Mouse (Mus musculus) lung, postnatal 4 days (tissue): ENCODE measurements around the gene Dusp16.
"Not testable (repeated sequence)": the region's sequence is repeated elsewhere in the genome, so short reads cannot be mapped to it uniquely, and the experiment has no call there.

ENCODE experiments used
- DNase-seq, 2 experiments: peaks; one replicate each; pipeline ENCODE4 v3.0.0; 2021

Gene Dusp16

DNA sequence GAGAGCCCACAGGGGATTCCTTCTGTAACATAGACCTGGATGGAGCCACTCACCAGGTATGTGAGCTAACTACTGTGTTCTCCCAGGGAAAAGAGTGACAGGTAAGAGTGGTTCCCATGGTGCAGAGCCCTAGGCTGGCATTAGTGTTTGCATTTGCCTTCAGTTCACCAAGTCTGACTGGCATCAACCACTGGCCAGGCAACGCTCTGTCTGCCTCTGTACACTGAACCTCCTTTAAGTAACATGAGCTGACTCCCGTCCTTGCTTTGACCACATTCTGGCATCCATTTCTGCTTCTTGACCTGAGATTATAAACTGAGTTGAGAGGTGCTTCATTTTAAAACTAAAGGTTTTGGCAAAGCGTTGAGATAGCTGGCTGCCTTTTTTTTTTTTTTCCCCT is 96.8 kb downstream of the Dusp16 start:
- DNase-seq = no peak

DNA sequence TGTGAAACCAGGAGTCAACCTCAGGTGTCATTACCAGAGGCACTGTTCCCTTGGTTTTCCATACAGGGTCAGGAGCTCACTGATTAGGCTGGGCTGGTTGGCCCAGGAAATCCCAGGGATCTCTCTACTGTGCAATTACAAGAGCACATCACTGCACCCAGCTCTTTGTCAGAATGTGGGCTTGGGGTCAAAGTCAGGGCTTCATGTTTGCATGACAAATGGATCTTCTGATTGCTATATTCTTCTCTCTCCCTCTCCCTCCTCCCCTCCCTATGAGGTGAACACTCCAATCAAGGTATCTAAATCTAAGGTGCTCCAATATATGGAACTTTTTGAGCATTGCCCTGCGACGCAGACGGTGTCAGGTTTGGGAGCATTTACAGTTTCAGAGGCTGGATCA is 97.4 kb downstream of the Dusp16 start:
- DNase-seq = no peak

GRCm38 (mm10) chr6:134694498-134694897 is 97.9 kb downstream of the Dusp16 start:
- no peak for DNase-seq

DNA sequence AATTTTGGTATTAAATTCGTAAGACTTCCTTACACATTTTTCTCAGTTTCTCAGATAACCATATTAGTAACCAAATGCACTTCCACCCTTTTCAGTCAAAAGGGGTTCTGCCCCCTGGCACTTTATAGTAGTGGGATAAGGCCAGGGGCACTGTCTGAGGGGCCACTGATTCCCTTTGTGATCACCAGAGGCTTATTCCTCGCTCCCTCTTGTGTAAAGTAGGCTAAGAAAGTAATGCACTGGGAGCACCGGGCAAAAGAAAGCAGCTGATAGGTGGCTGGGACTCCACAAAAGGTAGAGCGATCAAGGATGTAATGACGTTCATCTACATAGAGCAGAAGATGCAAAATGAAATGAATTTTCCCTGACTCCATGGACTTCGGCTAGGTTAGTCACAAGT is 106.9 kb downstream of the Dusp16 start:
- DNase-seq = no peak

GRCm38 (mm10) chr6:134685040-134685439 is 107.4 kb downstream of the Dusp16 start:
- DNase-seq = no peak

GRCm38 (mm10) chr6:134684354-134684915 is 108.0 kb downstream of the Dusp16 start:
- no peak for DNase-seq

DNA sequence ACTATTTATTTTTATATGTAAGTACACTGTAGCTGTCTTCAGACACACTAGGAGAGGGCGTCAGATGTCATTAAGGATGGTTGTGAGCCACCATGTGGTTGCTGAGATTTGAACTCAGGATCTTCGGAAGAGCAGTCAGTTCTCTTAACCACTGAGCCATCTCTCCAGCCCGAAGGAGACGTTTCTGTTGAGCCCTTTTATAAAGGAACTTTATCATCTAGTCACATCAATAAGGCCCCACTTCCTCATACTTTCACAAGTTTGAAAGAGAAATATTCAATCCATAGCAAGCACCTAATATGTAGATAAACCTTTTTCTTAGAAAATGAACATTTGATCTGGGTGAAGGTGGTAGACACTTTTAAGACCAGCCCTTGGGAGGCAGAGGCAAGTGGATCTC is 113.1 kb downstream of the Dusp16 start:
- not testable (repeated sequence) for DNase-seq

DNA sequence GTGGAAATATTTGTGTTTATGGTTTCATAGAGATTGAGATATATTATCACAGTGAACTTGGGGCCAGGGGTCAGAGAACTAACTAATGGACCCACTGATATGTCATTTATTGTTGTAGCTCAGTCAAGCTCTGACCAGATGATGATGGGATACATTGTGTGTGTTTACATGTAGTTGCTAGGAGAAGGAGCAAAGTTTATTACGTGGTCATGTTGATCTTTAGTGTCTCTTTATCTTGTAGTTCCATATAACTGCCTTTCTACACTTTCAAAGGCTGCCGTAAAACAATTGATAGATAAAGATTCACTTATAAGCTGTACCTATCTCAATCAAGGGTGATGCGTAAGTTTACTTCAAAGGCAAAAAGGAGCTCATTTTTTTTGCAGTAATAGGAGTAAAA is 114.4 kb downstream of the Dusp16 start:
- DNase-seq = no peak

- DNase-seq = no peak
Observed at GRCm38 (mm10) chr6:134677504-134677903, 114.9 kb downstream of the Dusp16 start.

- peak; percentile 39 to 58 for DNase-seq
Observed at GRCm38 (mm10) chr6:134673712-134674111, 118.7 kb downstream of the Dusp16 start.

GRCm38 (mm10) chr6:134670881-134671411 is 121.5 kb downstream of the Dusp16 start:
- peak; percentile 57 to 72 for DNase-seq

DNA sequence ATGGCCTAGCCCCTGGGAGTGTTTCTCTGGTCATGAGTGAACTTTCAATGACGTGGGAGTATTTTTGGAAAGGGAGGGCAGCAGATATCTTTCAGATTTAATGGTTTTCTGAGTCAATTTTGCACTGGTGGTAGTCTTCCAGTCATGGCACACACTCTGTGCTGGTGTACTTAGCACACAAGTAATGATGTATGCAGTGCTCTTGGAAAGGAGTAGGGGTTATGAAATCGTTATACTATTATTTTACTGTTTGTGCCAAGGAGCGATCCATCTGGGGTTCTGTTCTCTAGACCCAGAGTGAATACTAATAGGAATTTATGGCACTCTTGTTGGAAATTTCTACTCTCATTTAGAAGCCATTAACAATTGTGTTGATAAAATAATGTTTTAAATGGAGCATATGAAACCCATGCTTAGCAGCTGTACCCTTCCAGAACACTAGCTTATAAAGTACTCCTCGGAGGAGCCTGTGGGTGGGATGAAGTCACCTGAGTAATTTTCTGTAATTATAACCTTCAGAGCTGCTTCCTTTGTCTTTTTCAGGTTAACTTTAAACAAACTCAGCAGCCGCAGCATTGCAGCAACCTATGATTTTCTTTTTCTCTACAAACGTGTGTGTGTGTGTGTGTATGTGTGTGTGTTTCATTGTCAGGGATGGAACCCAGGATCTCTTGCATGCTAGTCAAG is 123.1 kb downstream of the Dusp16 start:
- no peak for DNase-seq

DNA sequence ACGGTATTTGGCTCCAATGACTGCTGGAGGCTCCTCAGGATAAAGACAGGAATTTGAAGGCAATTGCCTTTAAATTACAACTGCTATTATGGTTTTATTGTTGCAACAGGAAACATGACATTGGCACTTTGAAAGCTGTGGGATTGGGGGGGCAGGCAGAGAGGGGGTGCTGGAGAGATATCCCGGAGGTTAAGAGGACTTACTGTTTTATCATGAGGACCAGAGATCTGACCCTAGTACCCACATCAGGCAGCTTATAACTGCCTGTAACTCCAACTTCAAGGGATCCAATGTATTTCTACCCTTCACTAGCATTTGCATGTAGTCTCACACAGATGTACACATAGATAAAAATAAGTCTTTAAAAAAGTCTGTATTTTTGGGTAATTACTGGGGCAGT is 123.9 kb downstream of the Dusp16 start:
- DNase-seq = no peak

- DNase-seq = no peak
Observed at GRCm38 (mm10) chr6:134665817-134666216, 126.6 kb downstream of the Dusp16 start.
